10 mouse cellular contexts compared by ENCODE assay signal in genomic region chr9:21435777-21436635, GRCm38 (mm10). TPM values are rescaled to one million over a fixed set of nuclear protein-coding genes. Genes with fewer than 3 reads are reported as not detected.
DNase-seq lines count a peak whose midpoint lies in the region; ATAC-seq lines count a peak whose summit lies in the region.
"Had no signal": no experiment of that assay in that cellular context is flagged by ENCODE, and none has a peak within 500 bp of the region (broad histone marks: within the 10 kb centered on the region; RNA-seq: fewer than 3 reads in every experiment).

No protein-coding gene starts in this region.

- H3K9ac ChIP-seq in kidney, embryonic 16.5 days (replicated peaks; ENCODE audit: low read length): no peak overlapping the region

- H3K4me3 ChIP-seq in kidney, embryonic 16.5 days (ENCODE audit: low read length): no peak overlapping the region
- H3K4me3 ChIP-seq: liver, embryonic 13.5 days had no signal

- peak; percentile 52 to 54 for DNase-seq in cerebellum, postnatal 25 days
- DNase-seq in cerebellum, adult 9-11 months: no peak
- peak; percentile 91 for DNase-seq in CD4-positive, CD25-positive, alpha-beta regulatory T cell, adult 2 months (ENCODE audit: low read depth, low spot score)
- no peak for DNase-seq in right cerebral cortex, adult 2 months (ENCODE audit: low spot score in 2 of 2)
- DNase-seq in embryo, embryonic 9.5 days (ENCODE audit: extremely low spot score): no peak
- DNase-seq: cerebellum, adult 8-10 months; liver, embryonic 13.5 days had no signal

- no peak overlapping the region for H3K4me2 ChIP-seq in kidney, embryonic 16.5 days (replicated peaks; ENCODE audit: low read depth, low read length)
- H3K4me2 ChIP-seq: liver, embryonic 13.5 days had no signal

- H3K27ac ChIP-seq in kidney, embryonic 16.5 days (ENCODE audit: low read length): no peak overlapping the region

- H3K9me3 ChIP-seq in kidney, embryonic 16.5 days (ENCODE audit: low read length): no peaks in the 10 kb centered on the region
- H3K9me3 ChIP-seq: liver, embryonic 13.5 days had no signal

- H3K27me3 ChIP-seq in kidney, embryonic 16.5 days (ENCODE audit: insufficient read depth, low read length): no peaks in the 10 kb centered on the region
- H3K27me3 ChIP-seq: liver, embryonic 13.5 days had no signal

- WGBS in kidney, embryonic 16.5 days: 75% methylated on average over 7 of the region's 7 CpGs

- peaks cover 2% of the 10 kb centered on the region for H3K4me1 ChIP-seq in kidney, embryonic 16.5 days (ENCODE audit: insufficient read depth, low read length)

- H3K36me3 ChIP-seq in kidney, embryonic 16.5 days (ENCODE audit: insufficient read depth, low read length): no peaks in the 10 kb centered on the region

- peak; percentile 97 for ATAC-seq in inflammation-experienced regulatory T-cells, adult 6 months
- peak; percentile 76 for ATAC-seq in neutrophil, adult 5-6 weeks (ENCODE audit: extremely low read depth, insufficient number of reproducible peaks, low FRiP score, poor library complexity, severe bottlenecking)
- no peak for ATAC-seq in kidney, embryonic 16.5 days (ENCODE audit: low FRiP score, low TSS enrichment)

RNA-seq across cellular contexts. Expression of gene Dnm2, which starts 11.3 kb away (rescaled TPM):
- polyA plus RNA-seq in inflammation-experienced regulatory T-cells, adult 6 months (2017; shearing (Covaris generic)): 100 to 1,000 TPM in 1 of 3 experiments, 10 to 100 TPM in 2; 85.4 to 117 (median 97.6) TPM
- total RNA-seq in neutrophil, adult 5-6 weeks (2017): 318 and 340 TPM in 2 replicates
- 85.7 and 92.4 TPM in 2 replicates for polyA plus RNA-seq in kidney, embryonic 16.5 days (2015; fragmentation: Nextera tagmentation; extraction: Ambion mirVana)

RNA-seq across cellular contexts. Expression of gene Qtrt1, which starts 24.4 kb away (rescaled TPM):
- polyA plus RNA-seq in inflammation-experienced regulatory T-cells, adult 6 months (2017; shearing (Covaris generic)): 10 to 100 TPM; 26.2 to 49.8 (median 39.8) TPM
- 19.4 and 22.7 TPM in 2 replicates for total RNA-seq in neutrophil, adult 5-6 weeks (2017)
- polyA plus RNA-seq in kidney, embryonic 16.5 days (2015; fragmentation: Nextera tagmentation; extraction: Ambion mirVana): 62.8 and 64.5 TPM in 2 replicates

Comparison
In these comparisons a context has a peak if more than half of its experiments do, and no peak if none do; other contexts are left out.
1. DNase-seq: peak in cerebellum, postnatal 25 days (2 of 2) and CD4-positive, CD25-positive, alpha-beta regulatory T cell, adult 2 months (single experiment); none in cerebellum, adult 9-11 months (single experiment), right cerebral cortex, adult 2 months (0 of 2) and embryo, embryonic 9.5 days (single experiment).